Mouse (Mus musculus) spleen, adult 18-20 months (tissue): ENCODE measurements around the gene Rbms3.

Source experiments
- DNase-seq, 2 experiments: peaks; one replicate each; pipeline ENCODE4 v3.0.0; 2022; ENCODE audit warnings: mixed read lengths in 2 of 2

Gene Rbms3

DNA sequence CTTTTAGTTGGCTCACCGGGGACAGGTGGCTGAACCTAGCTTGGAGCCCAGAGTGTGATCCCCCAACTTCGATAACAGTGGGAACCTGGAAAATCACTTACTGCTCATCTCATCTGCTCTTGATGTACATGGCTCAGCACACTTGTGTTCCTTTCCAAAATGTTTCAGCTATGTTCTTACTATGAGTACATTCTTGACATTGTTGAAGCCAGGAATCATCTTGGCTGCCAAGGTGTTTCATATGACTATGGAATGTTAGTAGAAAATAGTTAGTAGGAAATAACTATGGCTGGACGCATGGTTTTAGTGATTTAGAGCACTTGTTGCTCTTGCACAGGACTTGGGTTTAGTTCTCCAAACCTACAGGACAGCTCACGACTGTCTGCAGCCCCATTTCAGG is 451.3 kb downstream of the Rbms3 start:
- no peak for DNase-seq

DNA sequence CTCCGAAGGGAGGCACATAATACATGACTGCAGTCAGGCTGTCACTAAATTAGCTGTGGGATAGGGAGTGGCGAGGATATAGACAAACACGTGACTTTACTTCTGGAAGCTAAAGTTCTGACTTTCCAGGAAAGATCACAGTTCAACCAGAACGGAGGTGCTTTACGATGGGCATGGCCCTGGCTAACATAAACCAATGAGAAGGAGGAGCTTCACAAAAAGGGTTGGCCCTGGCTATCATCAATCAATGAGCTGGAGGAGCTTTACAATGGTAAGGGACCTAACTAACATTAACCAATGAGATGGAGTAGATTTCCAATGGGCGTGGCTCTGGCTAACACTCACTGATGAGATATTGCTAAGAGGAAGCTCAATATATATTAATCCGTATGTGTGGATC is 457.2 kb downstream of the Rbms3 start:
- DNase-seq = no peak

DNA sequence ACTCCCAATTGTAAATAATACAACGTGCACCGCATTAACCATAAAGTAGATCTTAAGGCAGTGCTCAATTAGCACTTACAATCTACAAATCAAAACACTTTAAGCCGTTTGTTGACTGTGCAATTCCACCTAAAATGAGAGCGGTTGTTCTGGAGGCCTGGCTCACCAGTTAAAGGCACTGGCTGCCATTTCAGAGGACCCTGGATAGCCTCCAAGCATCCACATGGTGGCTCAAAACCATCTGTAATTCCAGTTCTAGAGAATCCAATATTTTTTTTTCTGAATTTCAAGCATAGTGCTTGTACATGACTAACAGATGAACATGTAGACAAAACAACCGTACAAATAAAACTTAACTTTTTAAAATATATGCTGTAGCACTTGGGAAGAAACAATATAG is 460.5 kb downstream of the Rbms3 start:
- DNase-seq = no peak

DNA sequence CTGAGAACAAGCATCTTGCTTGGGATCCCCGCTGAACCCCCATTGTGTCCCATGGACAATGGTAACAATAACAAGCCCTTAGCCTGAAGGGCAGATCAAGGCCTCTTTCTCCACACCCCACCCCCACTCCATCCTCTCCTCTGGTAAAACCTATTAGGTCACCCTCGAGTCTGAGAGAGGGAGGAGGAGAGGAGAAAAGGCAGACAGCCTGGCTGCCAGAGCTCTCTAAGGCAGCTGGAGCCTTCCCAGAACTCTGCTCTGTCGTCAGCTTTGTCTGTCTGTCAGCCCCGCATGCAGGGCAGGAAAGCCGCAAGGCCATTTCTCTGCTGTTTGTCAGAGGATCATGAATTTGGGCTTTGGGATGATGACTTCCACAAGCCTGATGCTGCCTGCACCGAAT is 466.6 kb downstream of the Rbms3 start:
- no peak for DNase-seq

DNA sequence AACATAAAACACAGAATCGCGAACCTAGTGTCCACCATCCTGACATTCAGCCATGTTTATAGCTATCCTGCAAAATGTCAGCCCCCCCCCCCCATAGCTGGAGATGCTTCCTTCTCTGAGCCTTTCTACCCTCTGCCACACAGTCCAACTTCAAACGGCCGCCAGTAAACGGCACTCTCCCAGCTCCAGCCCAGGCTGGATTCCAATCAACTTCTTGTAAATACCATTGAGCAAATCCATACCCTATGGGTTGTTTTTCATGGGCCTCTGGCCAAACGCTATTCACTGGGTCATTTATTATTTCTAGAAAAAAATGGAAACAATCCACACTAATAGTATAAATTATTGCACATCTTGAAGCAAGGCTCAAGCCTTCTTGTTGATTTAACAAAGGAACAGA is 468.6 kb downstream of the Rbms3 start:
- DNase-seq = no peak

DNA sequence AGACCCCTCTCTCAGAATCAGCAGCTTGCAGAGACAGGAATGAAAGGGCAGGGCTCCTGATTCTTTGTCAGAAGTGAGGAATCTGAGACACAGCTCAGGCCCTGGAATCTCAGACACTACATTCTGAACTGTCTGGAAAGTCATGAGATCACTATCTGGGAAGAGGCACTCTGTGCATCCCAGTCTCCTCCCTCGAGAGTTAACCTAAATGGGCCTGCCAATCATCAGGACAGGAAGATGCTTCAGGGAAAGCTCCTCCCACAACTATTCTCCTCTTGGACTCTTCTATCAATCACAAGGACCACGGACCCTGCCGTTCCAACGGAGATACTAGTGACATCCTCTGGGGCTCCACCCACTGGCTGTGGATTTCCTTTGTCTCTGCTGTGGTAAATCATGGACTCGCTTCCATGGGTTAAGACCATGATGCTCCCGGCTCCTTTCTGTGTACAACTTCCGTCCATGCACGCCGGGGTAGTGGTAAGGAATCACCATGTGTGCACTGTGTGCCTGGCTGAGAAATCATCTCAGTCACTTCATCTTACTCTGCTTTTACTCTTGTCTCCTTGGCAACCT is 473.3 kb downstream of the Rbms3 start:
- DNase-seq = no peak

DNA sequence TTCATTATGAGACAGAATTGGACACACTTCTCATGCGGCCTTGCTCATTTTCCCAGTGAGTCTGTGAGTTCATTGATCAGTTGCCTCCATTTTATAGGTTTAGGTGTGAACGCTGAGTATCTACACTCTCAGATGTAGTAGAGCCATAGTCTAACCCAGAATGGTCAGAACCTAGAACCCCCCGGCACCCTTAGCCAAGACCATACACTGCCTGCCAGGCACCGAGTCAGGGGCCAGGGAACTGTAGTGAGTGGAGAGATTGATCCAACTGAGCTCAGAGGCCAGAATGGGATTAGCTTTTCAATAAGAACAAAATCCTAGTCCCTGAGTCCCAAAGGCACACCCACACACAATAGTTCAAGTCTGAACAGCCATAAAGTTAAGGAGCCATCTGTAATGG is 475.1 kb downstream of the Rbms3 start:
- no peak for DNase-seq

DNA sequence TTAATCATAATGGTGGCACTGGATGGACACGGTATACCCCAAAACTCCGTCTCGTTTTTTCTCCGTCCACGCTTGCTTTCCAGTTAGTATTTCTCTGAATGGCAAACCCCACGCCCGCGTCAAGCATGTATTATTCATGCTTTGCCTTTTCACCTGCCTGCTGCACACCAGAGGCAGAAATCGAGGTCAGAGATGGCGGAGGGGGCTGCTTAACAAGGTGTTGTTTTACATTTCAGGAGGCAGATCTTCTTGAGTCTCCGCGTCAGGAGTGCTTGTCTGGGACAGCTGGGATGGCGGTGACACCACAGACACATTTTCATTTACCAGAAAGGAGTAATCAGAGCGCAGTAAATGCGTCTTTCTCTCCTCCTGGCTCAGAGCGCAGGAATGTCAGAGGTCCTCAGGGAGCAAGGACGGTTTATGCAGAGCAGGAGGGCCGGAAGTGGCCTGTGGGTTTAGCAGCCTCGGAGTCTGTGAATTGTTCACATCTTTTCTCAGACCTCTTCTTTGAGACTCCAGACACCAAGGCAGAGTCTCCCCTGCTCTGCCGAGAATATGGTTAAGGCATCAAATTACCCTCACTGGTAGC is 475.9 kb downstream of the Rbms3 start:
- DNase-seq = no peak

DNA sequence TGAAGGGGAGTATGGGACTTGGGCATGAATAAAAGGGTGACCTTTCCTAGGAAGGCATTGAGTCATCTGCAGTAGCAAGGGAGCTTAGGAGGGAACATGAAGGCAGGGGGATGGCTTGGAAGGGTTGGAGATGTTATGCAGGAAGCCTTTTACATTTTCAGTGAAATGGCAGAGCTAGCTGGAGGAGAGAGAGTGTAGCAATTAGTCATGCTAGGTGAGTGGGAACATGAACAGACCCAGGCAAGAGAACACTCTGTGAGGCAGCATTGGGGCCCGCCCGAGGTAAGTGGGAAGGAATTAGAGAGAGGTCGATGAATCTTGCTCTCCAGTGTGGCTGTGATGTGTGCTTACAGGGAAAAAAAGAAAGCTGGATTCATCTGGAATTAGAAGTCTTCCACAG is 477.8 kb downstream of the Rbms3 start:
- DNase-seq = no peak

DNA sequence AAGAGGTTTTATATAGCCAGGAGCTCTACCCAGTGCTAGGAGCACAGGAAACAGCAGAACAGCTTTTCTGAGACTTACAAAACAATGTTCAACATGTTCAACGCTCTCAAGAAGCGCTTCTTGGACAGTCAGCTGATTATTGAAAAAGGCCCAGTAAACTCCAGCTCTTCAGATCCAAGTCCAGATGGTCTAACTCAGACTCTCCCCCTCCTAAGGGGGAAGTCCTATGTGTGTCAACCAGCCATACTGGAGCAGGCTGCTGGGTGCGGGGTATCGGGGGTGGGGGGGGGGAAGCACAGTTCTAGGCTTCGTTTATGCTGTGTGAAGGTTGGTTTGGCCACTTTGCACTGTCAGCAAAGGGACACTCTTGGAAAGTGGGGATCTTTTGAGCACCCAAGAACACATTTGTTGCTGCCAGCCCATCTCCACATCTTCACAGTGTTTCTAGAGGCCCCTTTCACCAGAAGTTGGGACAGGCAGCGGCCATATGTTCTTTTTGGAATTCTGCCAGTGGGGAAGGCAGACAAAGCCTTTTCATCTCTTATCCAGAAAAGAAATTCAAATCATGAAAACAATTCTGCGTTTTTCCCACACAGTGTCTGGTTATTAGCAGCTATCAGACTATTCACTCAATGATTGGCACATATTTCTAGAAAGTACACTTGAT is 485.5 kb downstream of the Rbms3 start:
- DNase-seq = no peak

DNA sequence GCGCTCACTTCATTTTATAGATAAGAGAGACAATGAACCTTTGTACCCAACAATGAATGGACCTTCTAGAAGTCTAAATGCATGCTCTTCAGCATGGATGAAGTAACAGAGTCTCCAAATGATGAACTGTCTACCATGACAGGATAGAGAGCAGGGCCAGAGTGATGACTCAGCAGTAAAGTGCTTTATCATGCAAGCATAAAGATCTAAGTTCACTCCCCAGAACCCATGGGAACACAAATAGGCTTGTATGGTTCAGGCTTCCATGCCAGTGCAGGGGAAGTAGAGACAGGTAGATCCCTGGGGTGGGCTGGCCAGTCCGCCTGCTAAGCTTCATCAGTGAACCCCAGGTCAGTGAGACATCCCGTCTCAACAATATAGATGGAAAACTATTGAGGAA is 489.7 kb downstream of the Rbms3 start:
- DNase-seq = no peak

DNA sequence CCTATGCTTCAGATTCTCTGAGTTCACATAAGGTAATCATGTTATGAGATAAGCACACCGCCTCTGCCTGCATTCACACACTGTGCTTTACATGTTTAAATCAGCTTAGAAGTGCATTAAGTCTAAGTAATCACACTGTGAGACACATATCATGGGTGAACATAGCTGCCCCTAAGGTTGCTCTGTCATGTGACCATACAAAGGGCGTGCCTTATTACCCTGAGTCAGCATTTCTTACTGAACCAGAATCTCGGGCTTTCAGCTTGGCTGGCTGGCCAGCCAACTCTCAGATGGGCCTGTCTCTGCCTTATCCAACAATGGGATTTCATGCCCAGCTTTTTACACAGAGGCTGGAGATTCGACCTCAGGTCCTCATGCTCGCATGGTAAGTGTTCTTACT is 493.3 kb downstream of the Rbms3 start:
- no peak for DNase-seq

DNA sequence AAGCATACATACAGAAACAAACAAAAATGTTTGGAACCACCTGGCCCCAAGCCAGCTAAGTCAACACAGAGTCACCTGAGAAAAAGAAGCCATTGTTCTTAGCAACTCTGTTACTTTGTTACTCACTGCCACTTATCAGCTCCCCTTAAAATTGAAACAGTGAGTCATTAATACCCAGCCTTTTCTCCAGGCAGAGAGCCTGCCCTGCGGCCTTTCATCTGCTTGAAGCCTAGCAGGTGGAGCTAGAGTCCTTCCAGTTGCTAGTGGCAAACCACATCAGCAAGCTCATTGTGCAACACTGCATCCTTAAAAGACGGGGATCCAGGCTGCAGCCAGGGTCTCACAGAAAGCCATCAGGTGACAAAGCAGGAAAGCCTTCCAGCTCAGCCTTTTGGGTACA is 495.7 kb downstream of the Rbms3 start:
- DNase-seq = no peak

DNA sequence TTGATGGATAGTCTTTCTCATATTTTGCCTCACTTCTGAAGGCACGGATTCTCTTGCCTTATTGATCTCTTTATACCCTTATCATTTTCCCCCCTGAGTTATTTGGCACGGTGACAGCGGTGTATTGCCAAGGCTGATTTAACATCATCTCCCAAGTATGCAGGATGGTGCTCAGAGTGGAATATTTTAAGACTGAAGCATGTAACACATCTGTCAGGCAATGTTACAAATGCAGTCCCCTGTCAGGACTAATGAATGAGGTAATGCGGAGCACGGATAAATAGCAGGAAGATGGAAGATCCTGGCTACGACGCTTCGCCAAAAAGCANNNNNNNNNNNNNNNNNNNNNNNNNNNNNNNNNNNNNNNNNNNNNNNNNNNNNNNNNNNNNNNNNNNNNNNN is 502.9 kb downstream of the Rbms3 start:
- no peak for DNase-seq

DNA sequence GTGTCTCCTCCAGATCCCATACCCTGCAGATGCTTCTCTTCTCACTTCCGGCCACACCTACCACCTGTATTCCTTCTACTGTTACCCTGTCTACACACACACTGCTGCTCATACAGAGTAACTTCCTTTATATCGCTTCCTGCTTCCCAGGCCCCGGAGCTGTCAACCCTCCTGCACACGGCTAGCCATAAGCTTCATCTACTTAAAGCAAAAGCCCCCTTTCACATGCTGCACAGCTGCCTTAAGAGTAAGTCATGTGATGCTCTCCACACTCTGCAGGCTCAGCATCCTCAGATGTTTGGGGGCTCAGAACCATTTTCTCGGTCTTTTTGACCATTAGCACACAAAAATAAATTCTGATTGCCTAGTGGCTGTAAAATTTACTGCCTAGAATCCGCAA is 503.9 kb downstream of the Rbms3 start:
- DNase-seq = no peak

DNA sequence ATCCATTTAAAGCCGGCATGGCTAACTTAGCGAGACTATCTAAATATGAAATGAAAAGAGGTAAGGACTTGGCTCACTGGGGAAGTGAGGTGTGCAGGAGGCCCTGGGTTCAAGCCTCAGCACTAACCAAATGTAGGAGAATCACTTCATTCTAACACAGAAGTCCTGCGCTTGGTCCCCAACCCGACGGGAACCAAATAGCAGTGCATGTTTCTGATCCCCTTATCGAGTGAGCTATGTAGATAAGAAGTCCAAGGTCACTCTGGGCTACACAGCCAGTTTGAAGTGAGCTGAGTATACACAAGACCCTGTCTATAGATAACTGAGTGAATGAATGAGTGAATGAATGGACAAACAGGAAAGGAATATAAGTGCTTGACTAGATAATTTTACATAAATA is 508.1 kb downstream of the Rbms3 start:
- no peak for DNase-seq

DNA sequence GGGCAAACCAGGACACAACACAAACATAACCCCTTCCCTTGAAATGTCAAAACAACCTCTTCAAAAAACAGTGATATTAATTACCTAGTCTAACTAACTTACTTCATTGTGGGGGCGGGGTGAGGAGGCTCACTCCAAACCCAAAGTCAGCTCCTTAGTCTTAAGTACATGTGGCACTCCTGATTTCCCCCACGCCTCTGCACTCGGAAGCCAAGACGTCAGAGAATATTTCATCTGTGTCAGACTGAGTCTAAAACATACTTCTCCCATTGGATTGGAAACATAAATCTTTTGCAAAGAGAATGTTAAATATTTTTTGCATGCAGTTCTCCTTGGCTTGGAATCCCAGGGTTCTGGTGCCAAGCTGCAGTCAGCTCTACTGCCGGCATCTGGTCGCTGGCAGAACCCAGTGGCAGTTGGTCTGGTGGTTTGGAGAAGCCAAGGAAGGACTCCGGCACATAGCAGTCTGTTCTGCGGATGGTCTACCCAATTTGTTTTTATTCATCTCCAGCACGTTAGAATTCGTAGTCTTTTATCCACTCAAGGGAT is 512.5 kb downstream of the Rbms3 start:
- DNase-seq = no peak

DNA sequence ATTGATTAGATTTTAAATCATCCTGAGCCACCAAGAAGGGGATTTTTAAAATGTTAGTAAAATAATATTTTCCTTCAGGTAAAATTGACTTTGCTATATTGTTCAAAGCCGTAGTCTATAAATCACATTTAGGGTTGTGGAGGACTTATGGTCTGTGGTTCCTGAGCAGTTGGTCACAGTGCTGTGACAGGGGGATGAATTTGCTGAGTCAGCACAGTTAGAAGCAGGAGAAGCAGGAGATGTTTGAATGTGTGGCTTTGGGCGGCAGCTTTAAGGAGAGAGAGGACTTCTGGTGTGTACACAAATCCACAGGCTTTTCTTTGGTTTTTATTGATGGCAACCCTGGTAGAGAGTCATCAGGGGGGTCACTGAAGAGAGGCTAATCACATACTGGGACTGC is 514.1 kb downstream of the Rbms3 start:
- no peak for DNase-seq

DNA sequence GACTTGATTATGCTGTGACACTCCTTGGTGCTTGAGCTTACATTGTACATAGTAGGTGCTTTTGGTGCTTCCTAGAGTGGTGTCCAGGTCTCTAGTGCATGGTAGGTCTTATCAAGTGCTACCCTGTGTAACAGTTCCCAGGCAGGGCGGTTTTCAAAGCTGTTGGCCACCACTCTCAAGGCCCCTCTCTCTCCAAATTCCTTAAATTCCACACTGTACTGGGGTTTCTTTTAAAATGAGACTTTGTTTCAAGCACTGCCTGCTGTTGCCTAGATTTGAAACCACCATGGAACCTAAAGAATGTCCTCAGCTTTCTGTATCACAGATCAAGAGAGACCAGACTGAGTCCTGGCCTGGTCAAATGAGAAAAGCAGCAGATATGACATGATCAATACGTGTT is 516.1 kb downstream of the Rbms3 start:
- no peak for DNase-seq

DNA sequence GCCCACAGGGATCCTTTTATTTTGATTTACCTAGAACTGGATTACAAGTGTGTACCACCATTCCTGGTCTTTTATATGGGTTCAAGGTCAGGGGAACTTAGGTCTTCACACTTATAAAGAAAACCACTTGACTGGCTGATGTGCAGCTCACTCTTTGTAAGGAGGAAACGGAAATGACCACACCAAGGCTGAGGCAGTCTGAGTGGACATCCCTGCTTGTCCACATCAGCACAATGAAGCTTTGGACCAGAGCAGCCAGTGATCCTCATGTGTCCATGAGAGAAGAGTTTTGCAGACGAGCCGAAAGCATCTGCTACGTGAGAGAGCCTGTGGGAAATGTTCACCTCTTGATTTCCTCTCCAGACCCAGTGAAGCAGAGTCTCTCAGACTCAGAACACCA is 521.8 kb downstream of the Rbms3 start:
- no peak for DNase-seq

DNA sequence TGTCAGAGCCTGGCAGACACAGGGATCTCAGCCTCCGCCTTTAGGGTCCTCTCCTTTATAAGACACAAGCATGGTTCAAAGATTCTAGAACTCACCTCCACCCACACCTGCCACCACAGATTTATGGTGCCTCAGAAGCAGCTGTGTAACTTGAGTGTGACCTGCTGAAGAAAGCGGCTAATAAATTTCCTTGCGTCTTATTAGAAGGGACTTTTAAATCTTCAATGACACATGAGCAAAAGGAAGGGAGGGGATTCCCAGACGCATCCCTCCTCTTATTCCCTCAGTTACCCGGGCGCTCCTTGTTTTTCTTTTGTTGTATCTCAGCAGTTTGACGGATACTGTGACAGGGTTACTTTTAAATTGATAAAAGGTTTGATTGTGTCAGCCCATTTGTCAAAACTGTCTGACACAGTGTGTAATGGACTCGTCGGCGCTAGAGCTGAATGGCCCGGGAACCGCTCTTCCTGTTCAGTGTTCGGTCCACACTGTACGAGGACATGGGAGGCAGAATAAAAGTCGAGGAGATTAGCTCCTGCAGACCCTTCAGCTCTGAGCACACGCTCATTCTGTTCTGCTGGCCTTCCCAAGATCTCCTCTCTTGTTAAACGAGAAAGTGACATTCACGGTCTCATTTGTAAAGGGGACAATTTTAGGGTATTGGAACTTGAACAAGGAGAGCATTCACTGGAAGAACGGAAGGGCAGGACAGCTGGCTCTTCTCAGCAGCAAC is 527.3 kb downstream of the Rbms3 start:
- no peak for DNase-seq

DNA sequence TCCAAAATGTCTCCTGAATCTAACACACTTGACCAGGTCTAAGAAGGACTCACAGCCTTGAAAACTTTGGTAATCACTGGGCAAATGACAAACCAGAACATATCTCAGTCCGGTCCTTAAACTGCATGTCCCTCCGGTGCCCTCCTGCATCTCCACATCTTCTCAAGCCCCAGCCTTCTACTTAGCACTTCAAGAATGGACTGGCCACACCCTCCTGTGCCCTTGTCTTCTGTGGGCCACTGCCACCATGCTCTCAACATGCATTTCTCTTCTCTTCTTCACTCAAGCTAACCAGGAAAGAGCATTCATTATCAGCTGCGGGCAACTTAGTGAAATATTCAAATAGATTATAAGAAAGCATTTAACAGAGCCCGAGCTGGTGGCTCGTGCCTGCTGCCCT is 529.5 kb downstream of the Rbms3 start:
- DNase-seq = no peak

DNA sequence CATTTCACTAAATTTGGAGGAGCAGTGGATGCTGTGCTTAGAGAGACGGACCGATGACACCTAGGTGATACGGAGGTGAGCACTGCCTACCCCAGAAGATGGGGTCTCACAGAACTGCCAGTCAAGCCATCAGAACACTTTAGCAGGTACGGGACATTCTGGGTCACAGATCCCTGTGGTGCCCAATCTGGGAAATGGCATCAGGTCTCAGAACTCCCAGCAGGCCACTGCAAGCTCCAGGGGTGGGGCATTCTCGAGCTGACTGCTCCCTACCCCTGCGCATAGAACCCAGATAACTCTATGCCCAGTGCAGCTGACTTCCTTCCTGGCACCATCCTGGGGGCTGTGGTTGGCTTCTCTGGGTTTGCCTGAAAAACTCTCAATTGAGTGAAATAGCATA is 536.2 kb downstream of the Rbms3 start:
- no peak for DNase-seq

DNA sequence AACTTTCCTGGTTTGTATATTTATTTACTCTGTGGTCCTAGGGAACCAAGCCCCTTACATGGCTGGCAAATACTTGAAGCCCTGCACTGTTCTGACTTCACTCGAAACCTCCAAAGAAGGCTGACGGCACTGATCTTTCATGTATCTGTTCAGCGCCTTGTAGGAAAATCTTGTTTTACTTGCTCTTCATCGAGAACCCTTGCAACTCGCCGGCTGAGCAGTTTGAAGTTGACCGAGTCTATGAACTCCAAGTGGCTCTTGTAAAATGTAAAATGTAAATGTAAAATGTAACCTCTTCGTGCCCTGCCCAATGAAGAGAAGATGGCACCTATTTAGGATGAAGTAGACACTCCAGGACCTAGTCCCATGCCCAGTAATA is 537.5 kb downstream of the Rbms3 start:
- DNase-seq = no peak
